Mouse (Mus musculus): ENCODE data around the gene Ipo11.

GRCm38 (mm10) chr13:106893196-106893595, 43.6 kb downstream of the Ipo11 start:
- no peak for TF ChIP-seq CTCF (IDR thresholded peaks at IDR 0.05; ENCODE audit: low read depth, low read length)
- TF ChIP-seq POLR2A (IDR thresholded peaks at IDR 0.05; ENCODE audit: extremely low read depth, insufficient read depth, low read length), result no peak
